Mouse (Mus musculus): ENCODE measurements around the gene Armc12.

GRCm38 (mm10) chr17:28504182-28504581, 26.4 kb upstream of the Armc12 start:
- TF ChIP-seq CTCF (IDR thresholded peaks at IDR 0.05; ENCODE audit: borderline replicate concordance, insufficient read depth, low read length) (no peak), POLR2A (IDR thresholded peaks at IDR 0.05; ENCODE audit: low read depth, low read length) (no peak)
